Mouse (Mus musculus): ENCODE measurements at regions not wholly inside any gene's neighbourhood (a gene's known extent, or its start where the extent isn't known, plus 50 kb on each side); places are given as distances from the start of the nearest gene placed in this dataset.

DNA sequence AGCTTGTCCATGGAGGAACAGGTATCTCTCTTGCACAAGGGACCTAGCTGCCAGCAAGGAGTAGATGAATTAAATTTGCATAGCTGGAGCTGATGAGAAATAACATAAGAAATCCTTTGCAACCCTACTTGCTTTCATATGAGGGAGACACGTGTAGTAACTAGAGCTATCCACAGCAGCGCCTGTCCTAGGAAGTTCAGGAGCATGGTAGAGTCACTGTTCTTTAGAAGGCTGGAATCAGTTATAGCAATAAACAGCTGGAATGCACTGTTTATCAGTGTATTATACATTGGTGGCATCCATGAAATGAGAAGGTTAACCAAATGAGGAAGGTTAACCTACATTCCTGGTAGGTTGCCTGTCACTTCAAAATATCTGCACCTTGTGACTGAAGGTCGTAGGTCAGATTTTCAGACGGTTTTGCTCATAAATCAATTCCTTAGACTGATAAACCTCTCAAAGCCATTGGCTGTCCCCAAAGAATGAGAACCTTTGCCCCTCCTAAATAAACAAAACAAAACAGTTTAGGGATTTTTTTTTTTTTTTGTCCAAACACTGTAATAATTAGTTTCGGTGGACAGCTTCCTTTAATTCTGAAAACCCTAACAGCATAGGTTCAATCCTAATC is 60.8 kb downstream of the Plk2 start:
- no peak for TF ChIP-seq POLR2A (IDR thresholded peaks at IDR 0.05; ENCODE audit: borderline replicate concordance, insufficient read depth, low read length)
- no peak for TF ChIP-seq CTCF (IDR thresholded peaks at IDR 0.05; ENCODE audit: borderline replicate concordance, insufficient read depth, low read depth, low read length)
